In the genomic region with DNA sequence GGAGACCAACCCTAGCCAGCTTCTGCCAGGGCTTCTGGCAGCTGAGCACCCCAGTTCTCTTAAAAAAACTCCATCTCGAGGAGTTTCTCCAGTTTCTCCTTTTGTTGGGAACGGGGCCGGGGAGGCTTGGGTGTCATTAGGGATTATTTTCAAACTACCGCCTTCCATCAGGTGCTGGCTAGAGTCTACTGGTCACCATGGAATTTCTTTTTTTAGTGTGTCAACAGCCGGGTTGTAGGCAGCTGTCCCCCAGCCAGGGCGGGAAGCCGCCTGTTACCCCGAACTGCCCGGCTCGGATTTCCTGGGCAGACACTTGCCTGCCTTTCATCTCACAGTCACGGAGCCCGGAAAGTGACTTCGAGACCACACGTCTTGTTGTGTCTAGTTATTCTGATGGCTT, we compare ENCODE assay signal across 11 mouse cellular contexts. TPM values are rescaled to one million over a fixed set of nuclear protein-coding genes. Genes with fewer than 3 reads are reported as not detected.
DNase-seq lines count a peak whose midpoint lies in the region; ATAC-seq and TF ChIP-seq lines count a peak whose summit lies in the region.
"Had no signal": no experiment of that assay in that cellular context is flagged by ENCODE, and none has a peak within 500 bp of the region (broad histone marks: within the 10 kb centered on the region; RNA-seq: fewer than 3 reads in every experiment).

No protein-coding gene starts in this region.

- WGBS in heart, embryonic 10.5 days, result 35% methylated on average over 14 of the region's 14 CpGs
- 16% methylated on average over 14 of the region's 14 CpGs for WGBS in small intestine, adult 2 months

- peak overlapping the region; percentile 81 for H3K27ac ChIP-seq in heart, embryonic 10.5 days
- H3K27ac ChIP-seq in small intestine, adult 2 months (ENCODE audit: insufficient read depth, low read depth, low read length), result peak overlapping the region; percentile 80
- H3K27ac ChIP-seq: layer of hippocampus, adult 2 months; neural tube, embryonic 12.5 days had no signal

- no peak for ATAC-seq in megakaryocyte, adult 5-6 weeks (ENCODE audit: poor library complexity, severe bottlenecking)

- no peak for TF ChIP-seq POLR2A in small intestine, adult 2 months (IDR thresholded peaks at IDR 0.05; ENCODE audit: low read depth, low read length)

- H3K36me3 ChIP-seq in heart, embryonic 10.5 days, result peaks cover 17% of the 10 kb centered on the region
- H3K36me3 ChIP-seq in megakaryocyte, embryonic 14.5 days (replicated peaks; ENCODE audit: low read length), result peaks cover 65% of the 10 kb centered on the region
- no peaks in the 10 kb centered on the region for H3K36me3 ChIP-seq in small intestine, adult 2 months (ENCODE audit: control insufficient read depth, insufficient read depth, low read length)

- H3K4me3 ChIP-seq in heart, embryonic 10.5 days, result peak overlapping the region; percentile 22; the same call in 1 of the 2 replicates
- H3K4me3 ChIP-seq in megakaryocyte, embryonic 14.5 days (replicated peaks), result peak overlapping the region; percentile 74
- H3K4me3 ChIP-seq in small intestine, adult 2 months (ENCODE audit: low read depth, low read length), result peak overlapping the region; percentile 31
- H3K4me3 ChIP-seq: layer of hippocampus, adult 2 months; neural tube, embryonic 12.5 days had no signal

- peak; percentile 74 for DNase-seq in heart, embryonic 10.5 days (ENCODE audit: low spot score)
- no peak for DNase-seq in heart, adult 18-20 months
- DNase-seq in heart, postnatal 4 days, result peak; percentile 42
- DNase-seq in T-cell, adult 2 months (ENCODE audit: low spot score), result no peak
- DNase-seq in Muller cell, postnatal 12 days (ENCODE audit: inconsistent ontology term), result no peak
- DNase-seq: thymus, postnatal 14 days had no signal

- no peaks in the 10 kb centered on the region for H3K9me3 ChIP-seq in heart, embryonic 10.5 days
- no peaks in the 10 kb centered on the region for H3K9me3 ChIP-seq in megakaryocyte, embryonic 14.5 days
- H3K9me3 ChIP-seq: neural tube, embryonic 12.5 days had no signal

- no peaks in the 10 kb centered on the region for H3K27me3 ChIP-seq in heart, embryonic 10.5 days (ENCODE audit: insufficient read depth, poor library complexity, severe bottlenecking)
- H3K27me3 ChIP-seq in megakaryocyte, embryonic 14.5 days (replicated peaks), result no peaks in the 10 kb centered on the region
- no peaks in the 10 kb centered on the region for H3K27me3 ChIP-seq in small intestine, adult 2 months (ENCODE audit: control insufficient read depth, insufficient read depth, low read length)
- H3K27me3 ChIP-seq: neural tube, embryonic 12.5 days had no signal

- TF ChIP-seq CTCF in small intestine, adult 2 months (IDR thresholded peaks at IDR 0.05; ENCODE audit: extremely low read depth, insufficient read length, insufficient replicate concordance, low read depth, low read length), result no peak

- peaks cover 35% of the 10 kb centered on the region for H3K4me1 ChIP-seq in heart, embryonic 10.5 days
- H3K4me1 ChIP-seq in megakaryocyte, embryonic 14.5 days, result peaks cover 64% of the 10 kb centered on the region
- peaks cover 35% of the 10 kb centered on the region for H3K4me1 ChIP-seq in small intestine, adult 2 months (ENCODE audit: control insufficient read depth, insufficient read depth, insufficient read length, low read length)

RNA-seq across cellular contexts. Expression of gene Srsf3, which starts 18.4 kb away (rescaled TPM):
- 433 and 498 TPM in 2 replicates for polyA plus RNA-seq in heart, embryonic 10.5 days (2016; fragmentation: Nextera tagmentation; extraction: Ambion mirVana)
- total RNA-seq in heart, adult 18-20 months (2021), result 10 to 100 TPM; 74.9 to 89.9 TPM
- 27.5 and 103 TPM in 2 replicates for polyA plus RNA-seq in megakaryocyte, embryonic 14.5 days (2012; ENCODE audit: insufficient read depth, low replicate concordance)
- 317 and 383 TPM in 2 replicates for total RNA-seq in megakaryocyte, adult 5-6 weeks (2015)
- 479 and 534 TPM in 2 replicates for total RNA-seq in megakaryocyte, adult 5-6 weeks (2017)
- total RNA-seq in heart, postnatal 4 days (2021), result 100 to 1,000 TPM; 224 to 227 TPM
- 35.9 and 69.4 TPM in 2 replicates for polyA plus RNA-seq in small intestine, adult 2 months (2012; rRNA removed)

RNA-seq across cellular contexts. Expression of gene Cdkn1a, which starts 40.0 kb away (rescaled TPM):
- polyA plus RNA-seq in heart, embryonic 10.5 days (2016; fragmentation: Nextera tagmentation; extraction: Ambion mirVana), result 31.3 and 33.1 TPM in 2 replicates
- 100 to 1,000 TPM; 101 to 149 TPM for total RNA-seq in heart, adult 18-20 months (2021)
- polyA plus RNA-seq in megakaryocyte, embryonic 14.5 days (2012; ENCODE audit: insufficient read depth, low replicate concordance), result 228 and 253 TPM in 2 replicates
- total RNA-seq in megakaryocyte, adult 5-6 weeks (2015), result 19.9 and 22.6 TPM in 2 replicates
- total RNA-seq in megakaryocyte, adult 5-6 weeks (2017), result 3.7 and 5.8 TPM in 2 replicates
- 10 to 100 TPM; 55.9 to 57.1 TPM for total RNA-seq in heart, postnatal 4 days (2021)
- 85.1 and 293 TPM in 2 replicates for polyA plus RNA-seq in small intestine, adult 2 months (2012; rRNA removed)

RNA-seq across cellular contexts. Expression of gene Stk38, which starts 43.0 kb away (rescaled TPM):
- polyA plus RNA-seq in heart, embryonic 10.5 days (2016; fragmentation: Nextera tagmentation; extraction: Ambion mirVana), result 92.2 and 93.7 TPM in 2 replicates
- total RNA-seq in heart, adult 18-20 months (2021), result 10 to 100 TPM; 22.0 to 28.8 TPM
- polyA plus RNA-seq in megakaryocyte, embryonic 14.5 days (2012; ENCODE audit: insufficient read depth, low replicate concordance), result 32.2 and 64.5 TPM in 2 replicates
- 312 and 327 TPM in 2 replicates for total RNA-seq in megakaryocyte, adult 5-6 weeks (2015)
- 237 and 269 TPM in 2 replicates for total RNA-seq in megakaryocyte, adult 5-6 weeks (2017)
- 10 to 100 TPM; 64.3 to 67.4 TPM for total RNA-seq in heart, postnatal 4 days (2021)
- polyA plus RNA-seq in small intestine, adult 2 months (2012; rRNA removed), result 35.5 and 105 TPM in 2 replicates

Comparison
In these comparisons a context has a peak if more than half of its experiments do, and no peak if none do; other contexts are left out.
1. DNase-seq: peak in heart, embryonic 10.5 days (single experiment) and heart, postnatal 4 days (single experiment); none in heart, adult 18-20 months (0 of 2), T-cell, adult 2 months (single experiment) and Muller cell, postnatal 12 days (single experiment).
2. H3K4me3 ChIP-seq: peak in every context shown above with its lines; median percentile 74 in megakaryocyte, embryonic 14.5 days; 31 in small intestine, adult 2 months; 22 in heart, embryonic 10.5 days.